Mouse (Mus musculus): Measurements from ENCODE around the gene Sfxn4.
A peak's percentile ranks its signal among the peaks of the same experiment; 100 is the strongest.
"Not testable (repeated sequence)": the region's sequence is repeated elsewhere in the genome, so short reads cannot be mapped to it uniquely, and the experiment has no call there.

The Sfxn4 gene

DNA sequence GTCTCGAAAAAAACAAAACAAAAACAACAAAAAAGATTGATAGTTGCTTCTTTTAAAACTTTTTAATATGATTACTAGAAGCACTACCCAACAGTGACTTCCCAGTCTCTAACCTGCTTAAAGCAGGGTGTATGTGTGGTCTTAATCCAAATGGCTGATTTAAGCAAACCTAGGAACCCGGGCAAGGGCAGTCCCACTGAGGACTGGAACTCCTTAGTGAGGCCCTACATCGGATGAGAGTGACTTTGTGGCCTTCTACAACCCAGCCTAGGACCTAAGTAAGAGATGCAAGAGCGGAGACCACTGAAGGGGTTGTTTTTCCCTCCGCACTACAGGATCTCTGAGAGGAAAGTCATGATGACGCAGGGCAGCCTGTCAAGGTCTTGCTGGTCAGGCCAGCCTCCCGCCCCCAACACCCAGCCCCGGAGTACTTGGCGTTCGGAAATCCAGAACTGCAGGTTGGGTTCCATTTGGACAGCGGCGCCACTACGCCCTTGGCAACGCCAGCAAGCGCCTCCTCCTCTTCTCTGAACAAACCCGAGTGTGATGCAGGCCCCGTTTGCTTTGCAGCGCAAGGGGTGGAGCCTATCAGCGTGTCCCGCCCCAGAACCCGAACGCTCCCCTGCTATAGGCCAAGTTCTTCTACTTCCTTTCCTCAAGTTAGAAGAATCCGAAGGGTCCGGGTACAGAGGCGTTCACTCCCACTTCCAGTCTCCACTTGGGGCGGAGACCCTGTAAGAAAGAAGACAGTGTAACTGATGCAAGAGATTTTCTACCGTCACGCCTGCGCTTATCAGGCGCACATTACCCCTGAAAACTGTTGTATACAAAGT lies at the start of gene Sfxn4:
TSS of gene Sfxn4 (minus strand) at position 612 of the 833 bp plus-strand sequence.
- DNase-seq (ENCODE audit: extremely low spot score, low spot score) = peak; percentile 85

DNA sequence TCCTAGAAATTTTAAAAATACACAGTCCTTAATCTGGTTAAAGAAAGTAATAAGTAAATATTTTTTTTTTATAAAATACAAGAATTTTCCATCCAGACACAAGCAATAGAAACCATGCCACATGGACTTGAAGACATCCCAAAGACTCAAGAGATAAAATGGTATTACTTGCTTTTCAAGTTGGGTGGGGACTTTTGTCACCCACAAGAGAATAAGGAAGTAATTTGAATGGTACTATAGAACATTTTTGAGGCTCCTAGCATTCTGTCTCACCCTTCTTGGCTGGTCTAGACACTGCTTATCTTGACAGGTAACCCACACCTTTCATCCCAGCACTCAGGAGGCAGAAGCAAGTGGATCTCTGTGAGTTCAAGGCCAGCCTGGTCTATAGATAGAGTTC lies 49.0 kb upstream of the Sfxn4 start:
- DNase-seq (ENCODE audit: extremely low spot score, low spot score) = no peak

DNA sequence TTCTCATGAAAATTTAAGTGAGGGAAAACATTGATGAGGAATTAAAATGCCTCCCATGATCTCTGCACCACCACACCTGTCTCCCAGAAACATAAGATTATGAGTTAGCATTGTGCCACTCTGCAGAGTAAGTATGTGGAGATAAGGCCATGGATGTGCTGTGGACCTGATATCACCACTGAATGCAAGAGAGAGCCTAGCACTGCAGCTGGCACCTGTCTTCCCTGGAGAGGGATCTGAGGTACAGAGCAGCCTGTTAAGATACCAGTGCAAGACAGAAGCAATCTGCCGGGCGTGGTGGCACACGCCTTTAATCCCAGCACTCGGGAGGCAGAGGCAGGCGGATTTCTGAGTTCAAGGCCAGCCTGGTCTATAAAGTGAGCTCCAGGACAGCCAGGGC lies 44.2 kb upstream of the Sfxn4 start:
- no peak for DNase-seq (ENCODE audit: extremely low spot score, low spot score)

DNA sequence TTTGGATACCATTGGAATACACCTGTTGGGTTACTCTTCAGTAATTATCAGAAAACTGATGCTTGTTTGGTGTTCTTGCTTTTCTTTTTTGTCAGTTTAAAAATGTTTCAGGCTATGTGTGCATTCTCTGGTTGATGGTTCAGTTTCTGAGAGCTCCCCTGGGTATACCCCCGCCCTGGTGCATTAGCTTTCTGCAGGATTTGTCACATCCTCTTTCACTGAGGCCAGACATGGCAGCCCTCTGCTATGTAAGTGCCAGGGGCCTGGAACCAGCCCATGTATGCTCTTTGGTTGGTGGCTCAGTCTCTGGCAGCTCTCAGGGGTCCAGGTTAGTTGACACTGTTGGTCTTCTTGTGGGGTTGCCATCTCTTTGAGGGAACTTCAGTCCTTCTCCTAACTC lies 42.7 kb upstream of the Sfxn4 start:
- no peak for DNase-seq (ENCODE audit: extremely low spot score, low spot score)

DNA sequence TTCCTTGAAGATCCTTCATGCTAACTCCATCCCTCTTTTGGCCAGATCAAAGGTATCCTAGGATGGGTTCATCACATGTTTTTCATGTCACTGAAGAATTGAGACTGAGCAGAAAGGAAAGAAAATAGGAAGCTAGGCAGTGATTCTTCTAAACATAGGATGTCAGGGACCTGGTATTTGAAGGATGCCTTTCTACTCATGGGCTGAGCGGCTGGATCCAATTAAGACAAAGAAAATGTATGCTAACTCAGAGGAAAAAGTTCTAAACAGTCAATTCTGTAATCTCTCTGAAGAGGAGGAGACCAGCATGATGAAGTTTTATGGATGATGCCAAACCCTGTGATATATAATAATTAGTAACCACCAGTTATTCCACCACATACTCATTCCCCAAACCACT lies 41.9 kb upstream of the Sfxn4 start:
- DNase-seq (ENCODE audit: extremely low spot score, low spot score) = no peak

DNA sequence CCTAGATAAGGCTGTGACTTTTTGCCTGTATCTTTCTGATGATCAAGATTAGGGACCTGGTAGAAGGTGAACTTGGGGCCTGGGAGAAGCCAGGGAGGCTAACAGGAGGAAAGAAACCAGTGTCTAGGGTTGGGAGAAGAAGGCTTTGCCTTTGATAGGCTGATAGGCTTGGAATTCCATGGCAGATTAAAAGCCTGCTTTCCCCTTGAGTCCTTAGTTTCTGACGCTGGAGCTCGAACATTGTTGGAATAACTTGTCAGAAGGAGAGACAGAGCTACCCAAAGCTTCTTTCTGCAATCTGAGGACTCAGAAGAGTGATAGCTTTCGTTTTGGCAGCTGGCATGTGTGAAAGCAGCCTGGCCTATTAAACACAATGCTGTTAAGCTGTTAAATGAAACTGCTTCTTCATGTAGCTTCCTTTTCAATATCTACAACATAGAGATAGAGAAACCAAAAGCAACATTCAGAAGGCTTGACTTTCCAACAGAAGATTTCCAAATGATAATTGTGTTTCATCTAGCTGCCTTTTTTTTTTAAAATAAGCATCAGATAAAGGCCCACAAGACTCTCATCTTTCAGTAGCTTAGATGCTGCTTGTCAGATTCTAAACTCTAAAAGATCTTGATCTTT lies 34.1 kb upstream of the Sfxn4 start:
- DNase-seq (ENCODE audit: extremely low spot score, low spot score) = no peak

DNA sequence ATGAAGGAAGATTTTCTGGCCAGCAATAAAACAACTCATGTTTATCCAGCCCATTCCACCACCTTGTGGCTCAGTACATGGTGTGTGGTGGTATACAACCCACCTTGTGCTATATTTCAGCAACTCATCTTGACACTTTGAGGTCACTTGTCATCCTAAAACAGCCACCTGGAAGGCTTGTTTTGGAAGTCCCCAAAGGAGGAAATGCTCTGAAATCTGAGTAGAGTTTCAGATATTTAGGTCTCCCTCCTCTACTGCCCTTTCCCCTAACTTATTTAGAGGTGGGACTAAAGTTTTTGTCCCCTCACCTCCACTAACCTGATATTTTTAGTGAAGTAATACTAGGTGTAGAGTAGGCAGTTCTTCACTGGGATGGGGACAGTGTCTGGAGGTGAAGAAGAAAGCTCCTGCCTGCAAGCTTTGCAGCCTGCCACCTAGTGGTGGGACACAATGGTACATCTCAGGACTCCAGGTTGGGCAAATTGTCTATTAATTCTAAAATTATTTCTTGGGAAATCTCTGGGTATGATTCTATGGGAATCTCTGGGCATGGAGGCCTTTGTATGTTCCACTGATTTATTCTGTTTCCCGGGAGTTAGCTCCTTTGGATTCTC lies 30.8 kb upstream of the Sfxn4 start:
- peak; percentile 57 for DNase-seq (ENCODE audit: extremely low spot score, low spot score)

DNA sequence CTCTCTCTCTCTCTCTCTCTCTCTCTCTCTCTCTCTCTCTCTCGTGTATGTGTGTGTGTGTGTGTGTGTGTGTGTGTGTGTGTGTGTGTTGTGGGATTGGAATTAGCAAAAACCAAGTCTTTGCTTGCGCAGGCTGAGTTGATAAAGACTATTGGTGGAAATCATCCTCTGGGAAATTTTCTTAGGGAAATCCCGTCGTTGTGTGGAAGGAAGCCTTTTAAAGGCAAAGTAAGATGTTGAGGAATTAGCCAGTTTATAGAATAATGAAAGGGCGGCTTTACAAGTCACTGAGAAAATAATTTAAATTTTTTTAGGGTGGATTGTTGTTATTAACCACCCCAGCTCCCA lies 29.8 kb upstream of the Sfxn4 start:
- no peak for DNase-seq (ENCODE audit: extremely low spot score, low spot score)

DNA sequence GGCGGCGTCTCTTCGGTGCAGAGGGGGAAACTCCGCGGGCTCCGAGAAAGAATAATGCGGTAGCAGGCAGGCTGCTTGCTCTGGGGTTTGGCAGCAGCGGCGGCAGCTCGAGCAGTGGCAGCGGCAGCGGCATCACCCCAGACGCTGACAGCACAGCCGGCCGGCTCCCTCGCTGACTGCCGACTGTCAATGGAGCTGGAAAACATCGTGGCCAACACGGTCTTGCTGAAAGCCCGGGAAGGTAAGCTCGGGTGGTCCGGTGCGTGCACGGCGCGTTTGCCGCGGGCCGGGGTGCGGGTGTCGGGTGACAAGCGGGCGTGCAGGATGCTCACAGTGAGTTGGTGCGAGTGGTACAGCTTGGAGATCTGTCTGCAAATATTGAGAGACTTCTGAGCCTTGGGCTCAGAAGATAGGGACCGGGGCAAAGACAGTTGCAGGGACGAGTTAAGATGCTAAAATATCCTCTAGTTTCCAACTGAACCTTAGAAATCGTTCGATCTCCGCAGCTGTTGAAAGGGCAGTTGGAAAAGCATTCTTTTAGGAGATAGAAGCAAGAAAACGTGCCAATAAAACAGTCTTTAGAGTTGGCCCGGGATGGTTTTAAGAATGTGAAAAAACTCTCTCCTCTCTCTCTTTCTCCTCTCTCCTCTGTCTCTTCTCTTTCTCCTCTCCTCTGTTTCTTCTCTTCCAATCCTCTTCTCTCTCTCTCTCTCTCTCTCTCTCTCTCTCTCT lies 29.3 kb upstream of the Sfxn4 start:
- DNase-seq (ENCODE audit: extremely low spot score, low spot score) = peak; percentile 82

DNA sequence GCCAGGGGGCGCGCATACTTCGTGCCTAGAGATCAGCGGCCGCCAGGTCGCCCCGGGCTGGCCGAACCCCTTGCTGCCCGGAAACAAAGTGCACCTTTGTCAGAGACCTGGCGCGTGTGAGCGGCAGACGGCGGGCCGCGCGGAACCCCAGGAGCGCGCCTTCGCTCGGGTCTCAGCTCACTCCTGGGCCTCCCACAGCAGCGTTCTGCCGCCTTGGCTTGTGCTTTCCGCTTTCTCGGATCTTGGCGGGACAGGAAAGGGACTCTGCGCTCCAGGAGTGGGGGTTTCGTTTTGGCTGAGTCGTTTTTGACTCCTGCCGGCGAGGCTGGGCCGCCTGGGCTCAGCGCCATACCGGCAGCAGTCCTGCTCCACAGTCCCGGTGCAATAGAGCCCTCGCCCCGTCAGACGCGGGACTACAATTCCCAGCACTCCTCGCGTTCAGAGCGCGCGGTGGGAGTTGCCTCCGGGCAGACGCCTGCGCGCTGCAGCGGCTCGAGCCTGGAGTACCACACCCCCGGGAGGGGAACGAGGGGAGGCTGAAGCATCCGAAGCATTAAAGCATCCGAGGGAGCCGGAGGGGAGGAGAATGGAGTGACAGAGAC lies 28.5 kb upstream of the Sfxn4 start, which contains the start of gene Grk5:
TSS of gene Grk5 (plus strand) at position 36 of the 602 bp plus-strand sequence.
- peak; percentile 93 for DNase-seq (ENCODE audit: extremely low spot score, low spot score)

DNA sequence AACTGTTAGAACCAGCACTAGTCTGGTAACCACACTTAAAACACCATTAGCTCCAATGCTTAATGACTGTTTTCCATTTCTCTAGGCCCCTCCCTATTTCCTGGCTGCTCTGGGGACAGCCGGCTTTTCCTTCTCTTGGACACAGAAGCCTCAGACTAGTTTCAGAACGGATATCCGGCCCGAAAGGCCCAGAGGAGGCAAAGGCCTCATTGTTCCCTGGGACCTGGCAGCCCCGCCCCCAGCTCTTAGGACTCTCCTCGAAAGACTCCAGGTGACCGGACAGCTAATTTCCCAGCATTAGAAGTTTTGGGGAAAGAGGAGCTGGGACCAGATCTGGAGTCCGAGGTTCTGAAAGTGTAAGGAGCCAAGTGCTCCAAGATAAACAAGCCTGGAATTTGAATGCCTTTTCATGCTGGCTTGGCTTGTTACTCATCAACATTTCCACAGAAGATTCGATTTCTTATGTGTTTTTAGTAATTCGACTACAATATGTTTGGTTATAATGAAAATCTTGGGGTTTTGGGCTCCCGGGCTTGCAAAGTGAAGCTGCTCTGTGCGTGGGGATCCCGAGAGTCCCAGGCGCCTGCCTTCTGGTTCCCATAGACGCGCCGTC lies 27.9 kb upstream of the Sfxn4 start:
- peak; percentile 55 for DNase-seq (ENCODE audit: extremely low spot score, low spot score)

DNA sequence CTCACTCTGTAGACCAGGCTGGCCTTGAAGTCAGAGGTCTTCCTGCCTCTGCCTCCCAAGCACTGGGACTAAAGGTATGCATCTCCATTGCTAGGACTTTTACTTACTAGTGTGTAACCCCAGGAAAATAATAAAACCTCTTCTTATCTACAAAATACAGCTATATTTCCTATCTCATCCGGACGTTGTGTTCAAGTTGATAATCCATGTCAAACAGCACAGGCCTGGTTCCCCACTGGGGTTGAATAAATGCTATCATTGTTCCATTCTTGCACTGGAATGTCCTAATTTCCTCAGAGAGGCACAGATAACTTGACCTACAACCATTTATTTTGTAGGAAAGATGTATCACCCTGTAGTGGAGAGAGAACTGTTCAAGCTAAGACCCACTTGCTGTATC lies 26.4 kb upstream of the Sfxn4 start:
- DNase-seq (ENCODE audit: extremely low spot score, low spot score) = no peak

DNA sequence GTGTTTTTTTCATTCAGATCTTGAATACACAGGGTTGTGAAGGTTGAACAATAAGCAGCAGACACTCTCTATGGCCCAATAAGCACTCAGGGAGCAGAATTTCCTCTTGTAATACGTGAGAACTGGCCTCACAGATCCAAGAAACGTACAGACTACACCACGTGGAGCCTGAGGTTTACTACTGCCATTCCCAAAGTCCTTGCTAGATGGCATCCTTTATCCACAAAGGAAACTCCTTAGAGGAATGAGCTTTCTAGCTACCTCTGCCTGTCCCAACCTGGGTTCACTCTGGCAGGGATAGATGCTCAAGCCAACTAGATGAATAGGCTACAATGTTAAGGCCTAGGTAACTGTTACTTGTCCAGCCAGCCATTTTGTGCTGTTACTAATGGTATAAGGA lies 21.9 kb upstream of the Sfxn4 start:
- DNase-seq (ENCODE audit: extremely low spot score, low spot score) = no peak

DNA sequence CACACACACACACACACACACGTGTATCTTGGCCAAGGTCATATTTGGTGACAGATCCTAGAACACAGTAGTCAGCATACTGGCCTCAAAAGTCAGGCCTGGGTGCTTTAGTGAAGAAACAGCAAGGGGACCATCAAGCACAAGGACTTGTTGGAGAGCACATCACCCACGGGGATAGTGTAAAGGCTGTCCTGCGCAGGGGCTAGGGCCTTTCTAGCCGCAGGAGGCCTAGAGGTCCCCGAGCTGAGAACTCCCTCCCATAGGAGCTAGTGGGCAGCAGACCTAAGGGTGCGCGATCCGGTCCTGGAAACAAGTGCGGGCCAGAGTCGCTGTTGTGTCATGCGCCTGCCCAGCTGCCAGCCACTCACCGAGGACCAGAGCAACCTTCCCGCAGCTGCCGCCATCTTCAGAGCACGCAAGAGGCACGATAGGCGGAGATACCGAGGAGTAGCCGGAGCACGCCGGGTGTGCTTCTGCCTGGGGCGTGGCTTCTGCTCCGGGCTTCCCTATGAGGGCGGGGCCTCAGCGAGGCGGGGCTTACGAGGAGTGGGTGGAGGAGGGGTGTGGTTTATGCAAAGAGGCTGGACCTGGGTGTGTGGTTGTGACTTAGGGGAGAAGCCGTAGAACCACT lies 12.9 kb upstream of the Sfxn4 start, which contains the start of gene Prdx3:
TSS of gene Prdx3 (minus strand) at position 493 of the 631 bp plus-strand sequence.
- peak; percentile 91 for DNase-seq (ENCODE audit: extremely low spot score, low spot score)

DNA sequence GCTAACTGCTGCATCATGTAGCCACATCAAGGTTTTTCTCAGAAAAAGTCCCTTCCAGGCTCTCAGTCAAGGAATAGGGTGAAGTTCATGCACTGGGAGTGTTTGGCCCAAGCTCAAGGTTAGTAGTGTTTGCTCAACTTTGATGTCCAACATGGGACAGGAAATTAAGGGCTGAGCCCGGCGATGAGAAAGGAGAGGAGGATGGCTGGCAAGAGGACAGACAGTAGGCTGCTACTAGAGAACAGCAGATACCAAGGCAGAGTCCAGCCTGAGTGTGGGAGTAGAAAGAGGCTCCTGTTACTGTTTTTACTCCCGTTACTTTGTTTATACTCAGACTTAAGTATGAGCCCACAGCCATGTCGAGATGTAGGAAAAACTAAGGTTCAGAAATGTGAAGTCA lies 12.2 kb upstream of the Sfxn4 start:
- DNase-seq (ENCODE audit: extremely low spot score, low spot score) = peak; percentile 15

DNA sequence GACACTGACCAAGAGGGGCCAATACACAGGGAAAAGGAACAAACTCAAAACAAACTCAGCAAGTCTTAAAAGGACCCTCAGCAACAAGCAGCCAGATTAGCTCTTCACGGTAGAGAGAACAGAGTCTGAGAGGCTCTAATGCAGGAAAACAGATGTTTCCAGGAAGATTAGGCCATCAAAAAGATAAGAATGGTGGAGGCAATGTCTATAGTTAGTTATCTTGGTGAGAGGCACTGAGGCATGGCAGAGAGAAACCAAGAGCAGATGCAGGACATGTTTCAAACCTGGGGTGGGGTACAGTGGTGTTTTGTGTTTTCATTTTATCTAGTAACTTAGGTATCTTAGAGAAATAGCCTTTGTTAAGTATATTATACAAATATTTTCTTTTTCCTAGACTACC lies 11.0 kb upstream of the Sfxn4 start:
- no peak for DNase-seq (ENCODE audit: extremely low spot score, low spot score)

DNA sequence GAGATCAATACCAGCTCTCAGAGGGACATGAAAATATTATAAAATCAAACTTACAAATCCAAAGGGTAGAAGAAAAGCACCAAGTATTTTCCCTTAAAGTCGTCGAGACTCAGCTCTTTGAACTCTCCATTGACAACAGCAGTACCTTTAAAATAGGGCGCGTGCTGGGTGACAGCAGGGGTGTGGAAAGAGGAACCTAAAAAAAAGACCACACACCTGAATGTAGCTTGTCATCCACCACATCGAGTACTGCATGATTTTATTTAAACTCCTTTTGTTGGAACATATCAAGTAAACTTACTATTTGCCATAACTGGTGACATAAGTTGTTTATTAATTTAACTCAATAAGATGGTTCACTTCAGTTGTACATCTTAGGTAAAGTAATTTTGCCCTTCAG lies 10.1 kb upstream of the Sfxn4 start:
- no peak for DNase-seq (ENCODE audit: extremely low spot score, low spot score)

DNA sequence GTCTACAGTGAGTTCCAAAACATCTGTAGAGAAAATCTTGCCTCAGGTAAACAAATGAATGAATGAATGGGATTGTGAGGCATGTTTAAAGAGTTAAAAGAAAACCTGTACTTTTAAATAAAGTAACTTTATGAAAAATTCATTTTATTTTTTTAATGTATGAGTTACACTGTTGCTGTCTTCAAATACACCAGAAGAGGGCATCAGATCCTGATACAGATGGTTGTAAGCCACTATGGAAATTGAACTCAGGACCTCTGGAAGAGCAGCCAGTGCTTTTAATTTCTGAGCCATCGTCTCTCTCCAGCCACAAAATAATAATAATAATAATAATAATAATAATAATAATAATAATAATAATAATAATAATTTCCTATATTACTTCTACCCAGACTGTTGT lies 9.2 kb upstream of the Sfxn4 start:
- no peak for DNase-seq (ENCODE audit: extremely low spot score, low spot score)

DNA sequence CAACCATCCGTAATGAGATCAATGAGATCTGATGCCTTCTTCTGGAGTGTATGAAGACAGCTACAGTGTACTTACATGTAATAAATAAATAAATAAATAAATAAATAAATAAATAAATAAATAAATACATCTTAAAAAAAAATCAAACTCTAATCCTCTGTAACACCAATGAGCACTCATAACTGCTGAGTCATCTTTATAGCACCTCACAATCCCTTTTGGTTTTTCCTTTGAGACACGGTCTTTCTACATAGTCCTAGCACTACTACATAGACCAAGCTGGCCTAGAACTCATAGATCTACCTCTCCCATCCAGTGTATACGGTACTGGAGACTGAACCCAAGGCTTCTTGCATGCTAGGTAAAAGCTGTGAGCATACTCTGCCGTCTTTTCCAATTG lies 4.9 kb upstream of the Sfxn4 start:
- DNase-seq (ENCODE audit: extremely low spot score, low spot score) = not testable (repeated sequence)

DNA sequence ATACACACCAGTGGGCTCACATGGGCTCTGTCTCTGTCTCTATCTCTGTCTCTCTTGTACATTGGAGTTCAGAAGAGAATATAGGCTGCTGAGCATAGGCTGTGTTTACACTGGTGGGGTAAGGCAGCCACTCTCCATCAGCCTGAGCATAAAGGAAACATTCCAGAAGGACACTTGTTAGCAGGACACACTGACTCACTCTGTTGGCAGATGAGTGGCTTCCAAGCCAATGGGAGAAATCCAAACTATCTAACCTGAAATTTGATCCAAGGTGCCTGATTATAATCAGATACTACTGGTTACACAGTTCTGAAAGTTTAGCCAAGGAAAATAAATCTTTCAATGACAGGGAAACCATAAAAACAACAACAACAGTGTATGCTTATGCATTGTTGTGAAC lies 15.5 kb downstream of the Sfxn4 start:
- DNase-seq (ENCODE audit: extremely low spot score, low spot score) = no peak

DNA sequence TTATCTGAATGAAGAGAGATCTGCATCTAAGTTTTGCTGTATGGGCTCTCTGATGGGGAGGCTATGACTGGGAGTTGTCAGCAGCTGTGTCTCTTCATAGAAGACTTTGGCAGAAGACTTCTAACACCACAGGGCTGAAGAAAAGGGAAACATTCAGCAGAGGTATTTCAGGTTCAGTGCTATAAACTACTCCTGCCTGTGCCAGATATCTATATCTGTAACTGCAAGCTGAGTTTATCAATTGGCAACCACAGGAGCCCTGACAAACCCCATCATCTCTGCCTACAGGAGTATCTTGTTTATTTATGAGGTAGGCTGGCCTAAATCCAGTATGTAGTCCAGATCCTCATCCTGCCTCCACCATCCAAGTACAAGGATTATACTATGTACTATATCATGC lies 18.0 kb downstream of the Sfxn4 start:
- no peak for DNase-seq (ENCODE audit: extremely low spot score, low spot score)
